Mouse (Mus musculus) hindbrain, embryonic 11.5 days (tissue): Measurements from ENCODE around the gene Kat6b. TPM values are rescaled to one million over a fixed set of nuclear protein-coding genes. Genes with fewer than 3 reads are reported as not detected.
"Not testable (repeated sequence)": the region's sequence is repeated elsewhere in the genome, so short reads cannot be mapped to it uniquely, and the experiment has no call there.

Experiments used
- ATAC-seq: fragments of 200-750 bp; cut with Nextera tagmentation; 2 replicates; pipeline ENCODE4 v1.8.0; 2017; ENCODE audit warnings: mild to moderate bottlenecking, moderate TSS enrichment, moderate library complexity; ENCODE audit not compliant: low FRiP score
- DNase-seq: peaks from one replicate; pipeline ENCODE4 v3.0.0-alpha.2; 2015; ENCODE audit warnings: low spot score
- H3K27ac ChIP-seq: fragments of 300-500 bp; sonication (generic); 2 replicates; pipeline ENCODE4 v1.5.1; 2014; ENCODE audit warnings: mild to moderate bottlenecking, low read depth, low read length
- H3K27me3 ChIP-seq: fragments of 300-500 bp; sonication (generic); 2 replicates; pipeline ENCODE4 v1.6.1; 2014; ENCODE audit warnings: mild to moderate bottlenecking, low read length, moderate library complexity, mixed read lengths; ENCODE audit not compliant: control insufficient read depth, insufficient read depth
- H3K36me3 ChIP-seq: fragments of 300-500 bp; sonication (generic); 2 replicates; pipeline ENCODE4 v1.6.1; 2014; ENCODE audit warnings: mild to moderate bottlenecking, low read length, moderate library complexity, mixed read lengths; ENCODE audit not compliant: control insufficient read depth, insufficient read depth
- H3K4me1 ChIP-seq: fragments of 300-500 bp; sonication (generic); replicated peaks from 2 replicates; pipeline ENCODE4 v1.6.1; 2014; ENCODE audit warnings: low read length, mixed read lengths; ENCODE audit not compliant: control insufficient read depth, insufficient read depth
- H3K4me2 ChIP-seq: fragments of 300-500 bp; sonication (generic); replicated peaks from 2 replicates; pipeline ENCODE4 v1.6.1; 2014; ENCODE audit warnings: mild to moderate bottlenecking, low read depth, low read length
- H3K4me3 ChIP-seq: fragments of 300-500 bp; sonication (generic); 2 replicates; pipeline ENCODE4 v1.5.1; 2014; ENCODE audit warnings: low read depth, low read length
- H3K9ac ChIP-seq: fragments of 300-500 bp; sonication (generic); 2 replicates; pipeline ENCODE4 v1.6.1; 2014; ENCODE audit warnings: low read depth, low read length
- H3K9me3 ChIP-seq: fragments of 300-500 bp; sonication (generic); 2 replicates; pipeline ENCODE4 v1.6.1; 2016; ENCODE audit warnings: low read length; ENCODE audit not compliant: control insufficient read depth
- WGBS: fragments of 180-500 bp; shearing (Covaris S2); extraction: QIAGEN DNeasy Blood & Tissue Kit; methylation state at CpG from one replicate; pipeline ENCODE4 v1.1.7; 2014; 5-methylcytosine and 5-hydroxymethylcytosine counted together
- polyA plus RNA-seq: library from polyadenylated mRNA; unstranded; fragments of >200 nt; fragmentation: Nextera tagmentation; extraction: Ambion mirVana; gene quantifications from 2 replicates; pipeline ENCODE4 v1.2.1, GENCODE M21; 2014

The Kat6b gene
- polyA plus RNA-seq, 1 experiment from 2014 or later: 24.0 TPM

GRCm38 (mm10) chr14:21507046-21507445, 25.8 kb downstream of the Kat6b start:
- H3K27me3 ChIP-seq: no peaks in the 10 kb centered on the region
- H3K9ac ChIP-seq: no peak overlapping the region
- WGBS: 88% methylated on average over 5 of the region's 5 CpGs
- H3K27ac ChIP-seq: no peak overlapping the region
- no peaks in the 10 kb centered on the region for H3K36me3 ChIP-seq
- no peaks in the 10 kb centered on the region for H3K4me1 ChIP-seq
- ATAC-seq (no peak), DNase-seq (no peak)
- no peak overlapping the region for H3K4me3 ChIP-seq
- H3K4me2 ChIP-seq: no peak overlapping the region
- H3K9me3 ChIP-seq: no peaks in the 10 kb centered on the region

- no peaks in the 10 kb centered on the region for H3K36me3 ChIP-seq
- ATAC-seq: no peak
Observed at GRCm38 (mm10) chr14:21509111-21509905, 28.1 kb downstream of the Kat6b start.

GRCm38 (mm10) chr14:21511438-21511837, 30.2 kb downstream of the Kat6b start:
- H3K4me1 ChIP-seq: no peaks in the 10 kb centered on the region
- H3K27ac ChIP-seq: no peak overlapping the region
- no peak overlapping the region for H3K4me2 ChIP-seq
- no peaks in the 10 kb centered on the region for H3K27me3 ChIP-seq
- H3K36me3 ChIP-seq: no peaks in the 10 kb centered on the region
- no peaks in the 10 kb centered on the region for H3K9me3 ChIP-seq
- no peak for DNase-seq
- H3K4me3 ChIP-seq: no peak overlapping the region
- 91% methylated on average over 6 of the region's 6 CpGs for WGBS
- no peak for ATAC-seq
- H3K9ac ChIP-seq: no peak overlapping the region

More at GRCm38 (mm10) chr14:21509111-21509905, 28.1 kb downstream of the Kat6b start:
- Histone ChIP-seq H3K4me2 (no peak overlapping the region), H3K4me1 (no peaks in the 10 kb centered on the region), H3K4me3 (no peak overlapping the region), H3K9me3 (no peaks in the 10 kb centered on the region), H3K9ac (no peak overlapping the region), H3K27ac (no peak overlapping the region), H3K27me3 (no peaks in the 10 kb centered on the region)
- WGBS: 79% methylated on average over 3 of the region's 3 CpGs
- DNase-seq: no peak

- Histone ChIP-seq H3K27ac (no peak overlapping the region), H3K4me3 (no peak overlapping the region), H3K9me3 (no peaks in the 10 kb centered on the region), H3K9ac (no peak overlapping the region), H3K4me2 (no peak overlapping the region), H3K27me3 (no peaks in the 10 kb centered on the region), H3K36me3 (peaks cover 3% of the 10 kb centered on the region; the same call in 1 of the 2 replicates), H3K4me1 (no peaks in the 10 kb centered on the region)
- ATAC-seq: no peak
- DNase-seq: no peak
- over 99% methylated on average over 5 of the region's 5 CpGs for WGBS
Observed at GRCm38 (mm10) chr14:21515505-21515904, 34.3 kb downstream of the Kat6b start.

GRCm38 (mm10) chr14:21519307-21519706, 38.1 kb downstream of the Kat6b start:
- DNase-seq (no peak), ATAC-seq (no peak)
- Histone ChIP-seq H3K27me3 (no peaks in the 10 kb centered on the region), H3K4me1 (0 out of 2 replicates have a peak, but pooled peaks cover 2% of the 10 kb centered on the region), H3K9me3 (no peaks in the 10 kb centered on the region), H3K36me3 (peaks cover 3% of the 10 kb centered on the region; the same call in 1 of the 2 replicates), H3K9ac (no peak overlapping the region), H3K4me3 (no peak overlapping the region), H3K4me2 (no peak overlapping the region), H3K27ac (no peak overlapping the region)
- 92% methylated on average over 3 of the region's 3 CpGs for WGBS

GRCm38 (mm10) chr14:21520496-21520895, 39.3 kb downstream of the Kat6b start:
- H3K9ac ChIP-seq: no peak overlapping the region
- no peak overlapping the region for H3K4me3 ChIP-seq
- 0 out of 2 replicates have a peak, but pooled peaks cover 2% of the 10 kb centered on the region for H3K4me1 ChIP-seq
- ATAC-seq: no peak
- no peaks in the 10 kb centered on the region for H3K27me3 ChIP-seq
- H3K36me3 ChIP-seq: peaks cover 3% of the 10 kb centered on the region; the same call in 1 of the 2 replicates
- no peak overlapping the region for H3K27ac ChIP-seq
- H3K4me2 ChIP-seq: no peak overlapping the region
- H3K9me3 ChIP-seq: no peaks in the 10 kb centered on the region
- DNase-seq: no peak
- 95% methylated on average over 7 of the region's 7 CpGs for WGBS

GRCm38 (mm10) chr14:21521496-21521895, 40.3 kb downstream of the Kat6b start:
- H3K27ac ChIP-seq, H3K4me3 ChIP-seq, DNase-seq, ATAC-seq, H3K4me2 ChIP-seq, H3K4me1 ChIP-seq, H3K9ac ChIP-seq, H3K9me3 ChIP-seq, H3K27me3 ChIP-seq, H3K36me3 ChIP-seq: not testable (repeated sequence)
- 99% methylated on average over 4 of the region's 4 CpGs for WGBS

GRCm38 (mm10) chr14:21522312-21522978, 41.2 kb downstream of the Kat6b start:
- WGBS: 90% methylated on average over 16 of the region's 16 CpGs
- DNase-seq: no peak

More at GRCm38 (mm10) chr14:21522312-21522978, 41.2 kb downstream of the Kat6b start:
- Histone ChIP-seq H3K9me3 (no peaks in the 10 kb centered on the region), H3K27me3 (no peaks in the 10 kb centered on the region), H3K4me3 (no peak overlapping the region), H3K4me1 (0 out of 2 replicates have a peak, but pooled peaks cover 2% of the 10 kb centered on the region), H3K9ac (no peak overlapping the region), H3K36me3 (no peaks in the 10 kb centered on the region), H3K27ac (no peak overlapping the region), H3K4me2 (no peak overlapping the region)
- no peak for ATAC-seq
